Mouse (Mus musculus) ZHBTc4 (cell line): ENCODE measurements at regions not wholly inside any gene's neighbourhood (a gene's known extent, or its start where the extent isn't known, plus 50 kb on each side); places are given as distances from the start of the nearest gene placed in this dataset.
A peak's percentile ranks its signal among the peaks of the same experiment; 100 is the strongest.

Experiments
- DNase-seq: peaks from one replicate; pipeline ENCODE4 v3.0.0-alpha.2; 2011; ENCODE audit warnings: low read depth, low spot score

GRCm38 (mm10) chr1:35783427-35783826, 284.8 kb upstream of the Hs6st1 start:
- DNase-seq = peak; percentile 48

DNA sequence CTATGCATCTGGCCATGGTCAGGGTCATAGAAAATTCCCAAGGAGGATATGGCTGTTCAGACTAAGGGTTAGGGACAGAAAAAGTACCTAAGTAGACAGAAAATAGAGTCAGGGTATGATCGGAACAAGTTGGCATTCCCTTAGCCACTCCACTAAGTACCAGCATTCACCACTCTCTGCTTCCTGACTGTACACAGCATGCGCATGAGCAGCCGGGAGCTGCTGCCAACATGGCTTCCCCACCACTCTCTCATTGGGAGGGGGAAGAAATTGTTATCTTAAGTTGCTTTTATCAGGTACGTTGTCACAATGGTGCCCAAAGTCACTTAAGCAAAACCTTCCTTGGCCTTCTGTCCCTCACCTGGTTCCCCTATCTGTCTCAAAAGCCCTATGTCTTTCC, 282.0 kb upstream of the Hs6st1 start:
- no peak for DNase-seq

DNA sequence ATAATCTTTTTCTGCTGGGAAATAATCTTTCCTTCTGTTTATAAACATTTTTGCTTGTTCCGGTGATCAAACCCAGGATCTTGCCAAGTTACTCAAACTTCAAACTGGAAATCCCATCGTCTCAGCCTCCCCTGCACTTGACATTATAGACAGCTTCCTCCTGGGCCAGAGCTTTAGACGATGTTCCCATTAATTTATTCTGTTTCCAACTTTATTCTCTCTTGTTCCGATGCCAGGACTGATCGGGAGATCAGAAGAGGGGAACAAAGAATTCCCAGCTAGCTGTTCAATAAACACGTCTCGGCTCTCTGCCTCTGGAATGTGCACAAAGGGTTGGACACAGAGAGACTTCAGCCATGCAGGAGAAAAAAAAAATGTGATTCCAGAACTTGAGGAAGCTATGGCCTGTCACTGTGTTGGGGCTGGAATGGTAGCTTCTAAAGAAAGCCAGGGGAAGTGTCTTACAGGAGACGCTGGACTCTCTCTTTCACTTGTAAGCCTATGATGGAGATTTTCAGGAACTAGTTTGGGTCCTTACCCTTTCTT, 281.5 kb upstream of the Hs6st1 start:
- DNase-seq = no peak

DNA sequence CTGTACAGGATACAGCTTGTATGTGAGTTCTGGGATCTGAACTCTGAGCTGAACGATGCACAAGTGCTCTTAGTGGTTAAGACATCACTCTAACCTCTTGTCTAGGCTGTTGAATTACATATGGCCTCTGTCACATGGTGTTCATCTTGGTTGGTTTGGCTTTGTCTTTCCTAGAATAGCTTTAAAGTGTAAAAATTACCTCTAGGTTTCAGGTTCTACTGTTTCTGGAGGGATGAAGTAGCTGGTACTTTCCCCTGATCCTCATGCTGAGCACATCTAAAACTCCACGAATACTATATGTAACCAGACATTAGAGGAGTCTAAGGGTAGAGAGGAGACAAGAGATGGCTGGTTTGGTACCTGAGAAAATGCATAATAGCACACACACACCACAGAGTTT, 271.1 kb upstream of the Hs6st1 start:
- no peak for DNase-seq

DNA sequence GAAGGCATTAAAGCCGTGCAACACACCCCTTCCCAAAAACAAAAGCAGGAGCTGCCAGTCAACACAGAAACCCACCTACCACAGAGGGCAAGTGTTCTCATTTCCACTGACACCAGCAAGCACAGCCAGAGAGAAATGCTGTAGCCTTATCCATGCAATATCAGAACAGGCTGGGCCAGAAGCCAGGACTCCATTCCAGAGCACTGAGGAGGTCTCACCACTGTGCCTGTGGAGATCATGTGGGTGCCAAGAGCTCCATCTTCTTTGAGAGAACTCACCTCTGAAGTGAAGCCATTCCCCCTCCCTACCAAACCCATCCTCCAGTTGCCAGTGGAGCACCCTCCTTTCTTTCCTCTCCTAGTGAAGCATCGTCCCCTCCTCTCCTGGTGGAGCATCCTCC, 270.7 kb upstream of the Hs6st1 start:
- no peak for DNase-seq

GRCm38 (mm10) chr1:35805546-35805945, 262.7 kb upstream of the Hs6st1 start:
- no peak for DNase-seq

DNA sequence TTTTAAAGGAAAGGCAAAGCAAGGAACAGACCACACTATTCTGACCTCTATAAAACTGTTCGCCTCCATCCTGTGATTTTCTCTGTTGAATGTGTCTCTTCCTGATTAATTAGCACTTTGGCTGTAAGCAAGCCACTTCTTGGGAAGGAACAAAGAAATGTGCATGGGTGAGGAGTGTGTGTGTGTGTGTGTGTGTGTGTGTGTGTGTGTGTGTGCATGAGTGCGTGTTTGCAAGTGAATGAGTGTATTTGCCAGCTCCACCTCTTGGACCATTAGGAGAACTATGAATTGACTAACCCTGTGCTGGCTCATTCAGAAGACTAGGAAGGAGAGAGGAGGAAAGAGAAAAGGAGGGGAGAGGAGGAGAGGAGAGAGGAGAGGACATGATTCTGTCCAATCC, 261.9 kb upstream of the Hs6st1 start:
- DNase-seq = no peak

- no peak for DNase-seq
Observed at GRCm38 (mm10) chr1:35806731-35807130, 261.5 kb upstream of the Hs6st1 start.

DNA sequence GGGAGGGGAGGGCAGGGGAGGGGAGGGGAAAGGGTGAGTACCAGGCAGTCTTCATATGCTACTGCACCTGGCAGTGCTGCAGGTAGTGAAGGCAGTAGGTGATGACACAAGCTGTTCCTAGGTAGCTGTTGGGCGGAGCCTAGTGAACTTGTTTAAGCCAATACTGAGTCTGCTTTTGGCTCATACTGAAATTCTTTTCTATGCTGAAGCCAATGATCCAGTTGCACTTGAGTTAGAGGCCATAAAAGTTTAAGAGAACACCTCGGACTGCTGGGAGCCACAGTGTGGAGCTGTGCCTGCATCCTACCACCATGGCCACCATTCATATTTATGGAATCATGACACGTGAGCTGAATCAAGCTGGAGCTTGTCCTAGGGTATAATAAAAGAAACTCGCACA, 259.3 kb upstream of the Hs6st1 start:
- DNase-seq = no peak

GRCm38 (mm10) chr1:35809341-35809740, 258.9 kb upstream of the Hs6st1 start:
- DNase-seq = no peak

GRCm38 (mm10) chr1:35810571-35811342, 257.4 kb upstream of the Hs6st1 start:
- no peak for DNase-seq

DNA sequence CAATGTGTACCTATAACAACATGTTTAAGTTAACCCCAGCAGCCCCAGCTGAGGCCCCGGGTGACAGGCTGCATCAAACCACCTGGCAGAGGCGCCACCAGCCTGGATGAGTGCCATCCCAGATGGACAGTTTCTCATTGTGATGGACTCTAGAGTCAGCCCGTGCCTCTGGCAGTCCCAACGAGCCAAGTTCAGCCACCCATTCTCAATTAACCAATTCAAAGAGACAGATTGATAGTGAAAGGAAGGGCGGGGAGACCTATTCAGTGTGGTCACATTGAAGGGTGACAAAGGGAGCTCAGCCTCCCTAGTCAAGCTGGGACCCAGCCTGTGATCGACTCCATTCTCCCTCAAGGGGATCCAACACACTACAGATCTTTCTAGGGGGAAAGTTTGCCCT, 256.8 kb upstream of the Hs6st1 start:
- DNase-seq = peak; percentile 51

DNA sequence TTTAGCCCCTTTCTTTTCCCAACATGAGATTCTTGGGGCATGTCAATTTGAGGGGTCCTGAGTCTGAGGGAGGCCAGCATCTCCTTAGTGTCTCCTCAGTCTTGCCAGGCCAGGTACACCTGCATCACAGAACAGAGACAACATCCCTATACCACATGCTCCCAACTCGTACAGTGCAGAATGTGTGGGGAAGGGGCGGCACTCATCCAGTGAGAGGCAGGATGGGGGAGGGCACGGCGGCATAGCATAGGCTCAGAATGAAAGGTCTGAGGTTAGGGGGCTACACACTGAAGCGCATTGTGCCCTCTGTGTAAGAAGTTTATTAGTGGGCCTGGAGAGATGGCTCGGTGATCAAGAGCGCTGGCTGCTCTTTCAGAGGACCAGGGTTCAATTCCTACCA, 256.4 kb upstream of the Hs6st1 start:
- DNase-seq = no peak

- peak; percentile 42 for DNase-seq
Observed at GRCm38 (mm10) chr1:35813625-35814024, 254.6 kb upstream of the Hs6st1 start.

DNA sequence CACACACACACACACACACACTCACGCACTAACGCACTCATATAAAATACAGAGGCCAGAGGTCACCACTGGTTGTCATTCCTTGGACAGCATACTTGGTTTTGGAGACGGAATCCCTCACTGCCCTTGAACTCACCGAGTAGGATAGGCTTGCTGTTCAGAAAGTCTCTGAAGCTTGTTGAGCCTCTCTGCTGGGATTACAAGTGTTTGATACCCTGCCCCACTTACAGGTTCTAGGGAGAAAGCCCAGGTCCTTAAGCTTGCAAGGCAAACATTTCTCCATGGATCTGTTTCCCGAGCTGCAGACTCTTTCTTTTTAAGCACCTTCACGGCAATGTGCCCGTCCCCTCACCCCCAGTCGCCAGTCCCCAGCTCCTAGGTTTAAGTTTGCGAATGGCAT, 254.0 kb upstream of the Hs6st1 start:
- DNase-seq = no peak

DNA sequence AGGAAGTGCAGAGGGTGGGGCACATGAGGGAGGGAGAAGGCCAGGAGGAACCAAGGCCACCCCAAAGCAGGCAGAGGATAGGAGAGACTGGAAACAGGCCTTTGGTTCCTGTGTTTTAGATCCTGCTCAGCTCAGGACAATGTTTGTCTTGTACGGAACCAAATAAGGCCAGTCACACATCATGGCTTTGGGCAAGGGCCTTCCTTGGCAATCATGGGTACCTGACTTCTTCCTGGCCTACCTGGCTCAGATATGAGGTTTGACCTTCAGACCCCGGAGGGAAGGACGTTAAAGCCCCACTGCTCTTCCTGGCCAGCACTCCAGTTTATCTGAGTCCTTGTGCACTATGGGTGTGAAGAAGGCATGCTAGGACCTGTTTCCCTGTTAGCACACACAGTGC, 253.4 kb upstream of the Hs6st1 start:
- no peak for DNase-seq

DNA sequence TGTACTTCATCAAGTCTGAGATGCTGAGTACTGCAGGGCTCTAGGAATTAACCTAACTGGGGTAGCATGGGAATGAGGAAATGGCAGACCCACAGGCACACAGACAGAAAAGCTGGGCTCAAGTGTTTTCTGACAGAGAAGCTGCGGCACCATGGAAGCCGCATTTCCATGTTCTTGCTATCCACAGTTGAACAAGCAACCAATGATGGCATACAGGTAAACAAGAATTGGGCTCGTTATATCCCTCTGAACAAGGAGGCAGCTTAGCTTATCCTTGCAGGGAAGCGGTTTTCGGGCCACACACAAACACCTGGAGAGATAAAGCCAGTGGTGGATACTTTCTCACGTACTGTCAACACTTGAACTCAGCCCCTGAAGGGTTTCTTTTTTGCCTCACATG, 246.4 kb upstream of the Hs6st1 start:
- DNase-seq = no peak

DNA sequence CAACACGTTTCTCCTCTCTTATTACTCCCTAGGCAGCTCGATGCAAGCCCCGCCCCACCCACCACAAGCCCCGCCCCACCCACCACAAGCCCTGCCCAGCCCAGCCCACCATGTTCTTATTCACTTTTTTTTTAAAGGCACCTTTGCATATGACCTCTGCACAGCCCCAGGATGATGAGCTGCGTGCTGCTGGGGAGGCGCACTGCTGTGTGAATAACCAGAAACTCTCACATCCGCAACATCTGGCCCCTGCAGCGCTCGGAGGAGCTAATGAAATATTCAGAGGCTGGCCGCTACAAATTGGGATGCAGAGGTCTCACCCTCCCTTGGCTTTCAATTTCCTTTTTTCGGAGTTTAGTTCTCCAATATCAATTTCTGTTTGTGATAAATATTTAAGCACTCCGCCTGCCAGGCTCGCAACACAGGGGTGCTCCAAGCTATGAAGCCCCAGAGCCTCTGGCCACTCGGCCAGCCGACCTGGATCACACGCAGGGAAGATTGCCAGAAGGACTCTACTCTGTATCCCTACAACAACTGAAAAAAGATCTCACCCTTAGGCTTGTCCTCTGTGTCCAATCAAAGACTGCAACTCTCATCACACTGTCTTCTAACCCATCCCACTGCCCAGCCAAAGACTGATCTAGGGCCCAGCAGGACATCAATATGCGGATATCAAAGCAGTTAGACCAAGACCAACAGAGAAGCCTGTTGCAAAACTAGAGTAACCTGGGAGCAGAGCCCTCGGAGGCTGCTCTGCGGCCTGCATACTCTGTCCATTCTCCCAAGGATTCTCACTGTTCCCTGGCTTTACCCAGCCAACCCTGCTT, 245.6 kb upstream of the Hs6st1 start:
- peak; percentile 83 for DNase-seq

- DNase-seq = no peak
Observed at GRCm38 (mm10) chr1:35823496-35823895, 244.7 kb upstream of the Hs6st1 start.

DNA sequence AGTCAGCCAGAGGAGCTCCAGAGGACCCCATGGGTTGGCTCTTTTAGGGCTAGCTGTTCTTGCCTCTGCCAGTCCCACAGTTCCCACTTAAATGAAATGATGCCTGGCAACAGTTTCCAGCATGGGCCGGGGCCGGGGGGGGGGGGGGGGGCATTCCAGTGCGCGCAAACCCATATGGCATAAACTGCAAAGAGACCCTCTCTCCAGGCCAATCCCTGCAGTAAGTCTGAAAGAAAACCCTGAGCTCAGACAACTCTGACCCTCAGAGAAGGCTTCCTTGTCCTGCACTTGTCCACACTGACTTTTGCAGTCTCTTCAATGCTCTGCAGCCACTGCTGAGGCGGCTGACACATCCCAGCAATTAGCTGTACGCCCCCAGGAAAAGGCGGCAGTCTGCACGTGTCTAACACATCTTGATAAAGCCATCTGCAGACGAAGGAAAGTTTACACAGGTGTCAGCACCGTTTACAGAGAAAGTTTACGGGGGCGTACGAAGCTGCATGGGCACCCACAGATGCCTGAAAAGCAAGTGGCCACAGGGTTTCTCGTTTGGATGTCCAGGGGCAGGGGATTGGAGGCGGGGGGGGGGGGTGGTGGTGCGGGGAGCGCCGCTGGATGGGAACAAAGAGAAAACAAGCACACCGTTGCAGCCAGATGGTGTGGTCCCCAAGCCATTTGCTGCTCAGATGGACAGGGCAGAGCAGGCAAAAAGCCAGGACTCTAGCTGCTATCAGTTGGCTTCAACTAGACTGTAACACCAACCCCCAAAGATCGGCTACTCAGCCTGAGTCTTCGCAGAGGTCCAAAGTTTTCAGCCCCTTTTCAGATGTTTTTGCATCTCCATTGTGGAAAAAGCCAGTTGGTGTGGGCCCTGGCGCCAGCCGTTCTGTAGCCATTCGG, 244.0 kb upstream of the Hs6st1 start:
- DNase-seq = peak; percentile 35

- peak; percentile 38 for DNase-seq
Observed at GRCm38 (mm10) chr1:35825531-35825966, 242.7 kb upstream of the Hs6st1 start.
